Mouse (Mus musculus): ENCODE measurements around the gene Cdh13. TPM values are rescaled to one million over a fixed set of nuclear protein-coding genes. Genes with fewer than 3 reads are reported as not detected.

Cdh13 gene
- polyA plus RNA-seq, 2 experiments, result 9.3 to 25.2 TPM

- H3K4me2 ChIP-seq (replicated peaks; ENCODE audit: low read depth, low read length, severe bottlenecking), result no peak overlapping the region
- no peak for TF ChIP-seq POLR2A (IDR thresholded peaks at IDR 0.05; ENCODE audit: borderline replicate concordance, extremely low read depth, insufficient read depth, insufficient read length)
- DNase-seq (ENCODE audit: low spot score) (no peak), ATAC-seq (ENCODE audit: low FRiP score, low read depth) (no peak)
- no peak overlapping the region for H3K4me3 ChIP-seq (replicated peaks; ENCODE audit: low read length)
- H3K9me3 ChIP-seq (ENCODE audit: control insufficient read depth, low read length), result no peaks in the 10 kb centered on the region
- no peak overlapping the region for H3K27ac ChIP-seq (replicated peaks; ENCODE audit: low read depth, low read length)
- no peak overlapping the region for H3K9ac ChIP-seq (ENCODE audit: low read depth, low read length, severe bottlenecking)
- no peaks in the 10 kb centered on the region for H3K36me3 ChIP-seq (ENCODE audit: control insufficient read depth, insufficient read depth, low read length)
- H3K4me1 ChIP-seq (ENCODE audit: control insufficient read depth, insufficient read depth, low read length), result no peaks in the 10 kb centered on the region
- no peaks in the 10 kb centered on the region for H3K27me3 ChIP-seq (ENCODE audit: control insufficient read depth, insufficient read depth, low read length)
- WGBS, result 85% methylated on average over 8 of the region's 8 CpGs
Observed at GRCm38 (mm10) chr8:118870711-118871110, 587.2 kb downstream of the Cdh13 start.

- Histone ChIP-seq H3K9ac (ENCODE audit: low read depth, low read length, severe bottlenecking) (no peak overlapping the region), H3K27me3 (ENCODE audit: control insufficient read depth, insufficient read depth, low read length) (no peaks in the 10 kb centered on the region), H3K4me2 (replicated peaks; ENCODE audit: low read depth, low read length, severe bottlenecking) (no peak overlapping the region), H3K4me1 (ENCODE audit: control insufficient read depth, insufficient read depth, low read length) (0 out of 2 replicates have a peak, but pooled peaks cover 3% of the 10 kb centered on the region), H3K27ac (replicated peaks; ENCODE audit: low read depth, low read length) (no peak overlapping the region), H3K36me3 (ENCODE audit: control insufficient read depth, insufficient read depth, low read length) (no peaks in the 10 kb centered on the region), H3K9me3 (ENCODE audit: control insufficient read depth, low read length) (no peaks in the 10 kb centered on the region), H3K4me3 (replicated peaks; ENCODE audit: low read length) (no peak overlapping the region)
- 54% methylated on average over 11 of the region's 11 CpGs for WGBS
- no peak for TF ChIP-seq POLR2A (IDR thresholded peaks at IDR 0.05; ENCODE audit: borderline replicate concordance, extremely low read depth, insufficient read depth, insufficient read length)
- no peak for DNase-seq (ENCODE audit: low spot score)
- ATAC-seq (ENCODE audit: low FRiP score, low read depth), result no peak
Observed at GRCm38 (mm10) chr8:118879939-118880825, 596.6 kb downstream of the Cdh13 start.

GRCm38 (mm10) chr8:118884296-118884695, 600.8 kb downstream of the Cdh13 start:
- no peak overlapping the region for H3K4me2 ChIP-seq (replicated peaks; ENCODE audit: low read depth, low read length, severe bottlenecking)
- H3K9ac ChIP-seq (ENCODE audit: low read depth, low read length, severe bottlenecking), result no peak overlapping the region
- WGBS, result 39% methylated on average over 8 of the region's 8 CpGs
- ATAC-seq (ENCODE audit: low FRiP score, low read depth), result no peak
- H3K36me3 ChIP-seq (ENCODE audit: control insufficient read depth, insufficient read depth, low read length), result no peaks in the 10 kb centered on the region
- no peak for TF ChIP-seq POLR2A (IDR thresholded peaks at IDR 0.05; ENCODE audit: borderline replicate concordance, extremely low read depth, insufficient read depth, insufficient read length)
- no peak for DNase-seq (ENCODE audit: low spot score)
- H3K27ac ChIP-seq (replicated peaks; ENCODE audit: low read depth, low read length), result no peak overlapping the region
- no peaks in the 10 kb centered on the region for H3K27me3 ChIP-seq (ENCODE audit: control insufficient read depth, insufficient read depth, low read length)
- H3K4me1 ChIP-seq (ENCODE audit: control insufficient read depth, insufficient read depth, low read length), result 0 out of 2 replicates have a peak, but pooled peaks cover 3% of the 10 kb centered on the region
- H3K9me3 ChIP-seq (ENCODE audit: control insufficient read depth, low read length), result no peaks in the 10 kb centered on the region
- H3K4me3 ChIP-seq (replicated peaks; ENCODE audit: low read length), result no peak overlapping the region

- Histone ChIP-seq H3K4me2 (replicated peaks; ENCODE audit: low read depth, low read length, severe bottlenecking) (0 out of 2 replicates have a peak overlapping the region, but pooled peaks have one; percentile 8), H3K36me3 (ENCODE audit: control insufficient read depth, insufficient read depth, low read length) (no peaks in the 10 kb centered on the region), H3K27ac (replicated peaks; ENCODE audit: low read depth, low read length) (no peak overlapping the region), H3K9me3 (ENCODE audit: control insufficient read depth, low read length) (no peaks in the 10 kb centered on the region), H3K4me3 (replicated peaks; ENCODE audit: low read length) (no peak overlapping the region), H3K27me3 (ENCODE audit: control insufficient read depth, insufficient read depth, low read length) (no peaks in the 10 kb centered on the region), H3K9ac (ENCODE audit: low read depth, low read length, severe bottlenecking) (no peak overlapping the region), H3K4me1 (ENCODE audit: control insufficient read depth, insufficient read depth, low read length) (0 out of 2 replicates have a peak, but pooled peaks cover 3% of the 10 kb centered on the region)
- no peak for TF ChIP-seq POLR2A (IDR thresholded peaks at IDR 0.05; ENCODE audit: borderline replicate concordance, extremely low read depth, insufficient read depth, insufficient read length)
- 9% methylated on average over 11 of the region's 11 CpGs for WGBS
- no peak for ATAC-seq (ENCODE audit: low FRiP score, low read depth)
- DNase-seq (ENCODE audit: low spot score), result no peak
Observed at GRCm38 (mm10) chr8:118884988-118885387, 601.5 kb downstream of the Cdh13 start.

GRCm38 (mm10) chr8:118902402-118902801, 618.9 kb downstream of the Cdh13 start:
- Histone ChIP-seq H3K9ac (ENCODE audit: low read depth, low read length, severe bottlenecking) (no peak overlapping the region), H3K4me3 (replicated peaks; ENCODE audit: low read length) (no peak overlapping the region), H3K27me3 (ENCODE audit: control insufficient read depth, insufficient read depth, low read length) (no peaks in the 10 kb centered on the region), H3K4me1 (ENCODE audit: control insufficient read depth, insufficient read depth, low read length) (no peaks in the 10 kb centered on the region), H3K4me2 (replicated peaks; ENCODE audit: low read depth, low read length, severe bottlenecking) (no peak overlapping the region), H3K9me3 (ENCODE audit: control insufficient read depth, low read length) (no peaks in the 10 kb centered on the region), H3K36me3 (ENCODE audit: control insufficient read depth, insufficient read depth, low read length) (no peaks in the 10 kb centered on the region), H3K27ac (replicated peaks; ENCODE audit: low read depth, low read length) (no peak overlapping the region)
- no peak for ATAC-seq (ENCODE audit: low FRiP score, low read depth)
- DNase-seq (ENCODE audit: low spot score), result no peak
- TF ChIP-seq POLR2A (IDR thresholded peaks at IDR 0.05; ENCODE audit: borderline replicate concordance, extremely low read depth, insufficient read depth, insufficient read length), result no peak
- WGBS, result 85% methylated on average over 11 of the region's 11 CpGs

Data from limb, embryonic 14.5 days (tissue).